Mouse (Mus musculus) gastrocnemius, postnatal 4 days (tissue): ENCODE results near the gene 7420426K07Rik. TPM values are rescaled to one million over a fixed set of nuclear protein-coding genes. Genes with fewer than 3 reads are reported as not detected.

ENCODE experiments used
- DNase-seq, 2 experiments: peaks; one replicate each; pipeline ENCODE4 v3.0.0; 2021 to 2022; ENCODE audit warnings: low spot score in 2 of 2, mixed read lengths in 2 of 2
- long read RNA-seq, 2 experiments: library from polyadenylated mRNA; stranded (forward); transcript quantifications; one replicate each; pipeline ENCODE4 v2.0.0; 2021
- total RNA-seq, 2 experiments: library from RNA; stranded (reverse); gene quantifications; 2 replicates each; pipeline ENCODE4 v1.2.3; 2021

The 7420426K07Rik gene
- not detected for total RNA-seq
- long read RNA-seq, experiment 1: 0 reads
- long read RNA-seq, experiment 2: 0 reads

DNA sequence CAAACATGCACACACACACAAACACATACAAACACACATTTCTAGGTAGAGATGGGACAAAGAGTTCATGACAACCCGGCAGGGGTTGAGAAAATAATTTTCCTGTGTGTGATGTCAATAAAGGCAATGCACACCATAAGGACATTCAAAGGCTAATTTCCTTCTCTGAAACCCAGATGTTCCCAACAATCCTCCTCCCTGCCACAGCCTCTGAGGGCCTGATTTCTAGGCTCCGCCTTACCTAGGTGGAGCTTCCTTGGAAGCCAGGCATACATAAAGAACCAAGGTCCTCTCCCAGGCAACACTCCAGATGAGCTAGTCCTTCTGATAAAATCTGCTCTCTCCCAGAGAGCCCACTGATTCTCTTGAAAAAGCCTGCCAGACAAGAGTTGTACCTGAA lies at the start of gene 7420426K07Rik:
TSS of gene 7420426K07Rik (plus strand) at position 301 of the 400 bp plus-strand sequence.
- DNase-seq: no peak

DNA sequence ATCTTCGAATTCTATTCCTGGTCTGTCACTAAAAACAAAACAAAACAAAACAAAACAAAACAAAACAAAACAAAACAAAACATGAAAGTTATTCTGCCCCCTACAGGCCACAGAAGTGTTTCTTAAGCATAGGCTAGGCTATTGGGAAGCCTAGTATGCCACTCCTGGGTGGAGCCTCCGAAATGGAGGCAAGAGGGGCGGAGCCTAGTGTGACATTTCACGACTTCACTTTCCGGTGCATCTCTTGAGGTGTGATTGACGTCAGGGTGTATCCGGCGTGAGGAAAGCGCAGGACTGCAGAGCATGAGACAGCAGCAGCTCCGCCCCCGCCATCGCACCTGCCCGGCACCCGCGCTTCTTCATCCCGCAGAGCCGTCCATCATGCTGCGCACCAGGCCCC lies 46.7 kb upstream of the 7420426K07Rik start, which contains the start of gene Prr23a2:
TSS of gene Prr23a2 (plus strand) at position 285 of the 400 bp plus-strand sequence.
- DNase-seq: no peak

DNA sequence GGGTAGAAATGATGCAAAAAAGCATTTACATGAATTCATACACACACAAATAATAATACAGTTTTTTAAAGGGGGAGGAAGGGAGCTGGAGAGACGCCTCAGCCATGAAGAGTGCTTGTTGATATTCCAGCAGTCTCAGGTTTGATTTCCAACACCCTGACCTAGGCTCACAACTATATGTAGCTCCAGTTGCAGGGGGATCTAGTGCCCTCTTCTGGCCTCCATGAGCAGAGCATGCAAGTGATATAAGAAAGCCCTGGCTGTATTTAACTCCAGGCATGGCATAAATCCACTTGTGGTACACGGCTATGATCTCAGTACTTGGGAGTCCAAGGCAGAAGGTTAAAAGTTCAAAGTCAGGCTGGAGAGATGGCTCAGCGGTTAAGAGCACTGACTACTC lies 39.5 kb upstream of the 7420426K07Rik start:
- DNase-seq: no peak

DNA sequence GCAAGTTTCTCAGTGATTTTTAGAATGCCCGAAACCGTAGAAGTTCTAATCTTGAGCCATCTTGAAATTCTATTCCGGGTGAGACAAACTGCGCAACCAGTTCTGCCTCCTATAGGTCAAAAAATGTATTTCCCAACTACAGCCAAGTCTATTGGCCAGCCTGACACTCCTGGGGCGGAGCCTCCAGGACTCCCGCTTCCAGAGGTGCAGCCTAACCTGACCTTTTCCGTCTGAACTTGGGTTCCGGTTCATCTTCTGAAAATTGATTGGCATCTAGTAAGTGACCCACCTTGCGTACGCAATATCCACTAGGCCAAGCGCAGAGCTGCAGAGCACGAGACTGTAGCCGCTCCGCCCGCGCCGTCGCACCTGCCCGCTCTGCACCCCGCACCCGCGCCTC lies 38.3 kb upstream of the 7420426K07Rik start, which contains the start of gene Prr23a3:
TSS of gene Prr23a3 (plus strand) at position 197 of the 400 bp plus-strand sequence.
- DNase-seq: no peak

DNA sequence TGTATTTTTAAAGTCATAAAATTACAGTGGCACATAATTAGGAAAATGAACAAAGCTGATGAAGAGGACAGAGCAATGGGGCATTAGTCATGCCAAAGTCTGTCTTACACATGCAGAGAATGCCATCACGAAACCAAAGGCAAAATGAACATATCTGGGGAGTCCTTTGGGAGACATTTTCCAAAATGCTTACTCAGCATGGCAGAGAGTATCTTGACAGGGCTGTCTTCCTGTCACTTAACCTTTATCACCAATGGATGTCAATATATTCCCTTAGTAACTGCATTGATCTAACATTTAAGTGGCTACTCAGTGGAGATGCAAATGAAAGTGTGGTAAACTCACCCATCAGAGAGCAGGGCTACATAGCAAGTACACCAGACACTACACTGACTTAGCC lies 1.4 kb upstream of the 7420426K07Rik start:
- DNase-seq: no peak

DNA sequence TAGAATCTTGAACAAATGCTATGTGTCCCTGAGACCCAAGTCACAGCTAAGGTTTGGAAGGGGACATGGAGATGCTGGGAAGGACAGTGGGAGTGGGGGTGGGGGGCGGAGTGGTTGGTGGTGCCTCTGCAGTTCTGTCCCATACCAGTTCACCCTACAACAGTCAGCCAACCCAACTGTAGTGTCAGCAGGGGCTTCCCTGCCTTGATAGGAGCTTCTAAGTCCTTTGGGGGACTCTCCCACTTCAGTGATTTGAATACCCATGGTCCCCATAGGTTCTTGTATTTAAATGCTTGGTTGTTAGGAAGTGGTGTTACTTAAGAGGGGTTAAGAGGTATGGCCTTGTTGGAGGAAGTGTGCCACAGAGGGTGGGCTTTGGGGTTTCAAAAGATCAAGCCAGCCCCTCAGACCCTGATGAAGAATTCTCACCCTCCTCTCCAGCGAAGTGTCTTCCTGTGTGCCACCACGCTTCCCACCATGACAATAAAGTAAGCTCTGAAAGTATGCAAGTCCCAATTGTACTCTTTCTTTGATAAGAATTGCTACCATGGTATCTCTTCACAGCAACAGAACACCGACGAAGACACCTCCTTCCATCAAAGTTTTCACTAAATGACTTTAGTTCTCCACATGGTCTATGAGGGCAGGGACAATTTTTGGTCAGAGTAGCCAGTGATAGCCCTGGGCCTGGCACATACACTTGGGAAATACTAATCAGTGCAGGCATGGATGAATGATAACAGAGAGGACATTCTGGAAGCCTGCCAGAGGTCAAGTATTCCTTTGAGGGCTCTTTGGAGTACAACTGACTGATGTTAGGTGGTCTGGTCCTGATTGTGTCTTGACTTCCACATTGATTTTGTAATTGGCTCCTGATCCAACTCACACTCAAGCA lies 18.0 kb downstream of the 7420426K07Rik start:
- DNase-seq: no peak

DNA sequence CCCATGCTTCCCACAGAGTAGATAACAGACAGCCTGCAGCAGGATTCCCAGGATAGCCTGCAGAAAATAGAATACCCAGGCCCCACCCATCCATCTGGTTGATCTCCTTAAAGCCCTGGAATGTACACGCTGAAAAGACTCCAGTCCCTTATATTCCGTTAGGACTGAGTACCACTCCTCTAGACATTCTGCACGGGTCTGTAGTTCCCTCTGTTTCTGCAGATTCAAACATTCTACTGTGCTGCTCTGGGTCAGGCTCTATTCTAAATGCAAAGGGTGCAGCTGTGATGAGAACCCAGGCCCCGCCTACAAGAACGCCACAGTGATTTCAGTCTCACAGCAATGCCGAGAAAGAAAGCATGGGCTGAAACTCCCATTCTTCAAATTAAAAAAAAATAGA lies 20.2 kb downstream of the 7420426K07Rik start:
- no peak for DNase-seq

DNA sequence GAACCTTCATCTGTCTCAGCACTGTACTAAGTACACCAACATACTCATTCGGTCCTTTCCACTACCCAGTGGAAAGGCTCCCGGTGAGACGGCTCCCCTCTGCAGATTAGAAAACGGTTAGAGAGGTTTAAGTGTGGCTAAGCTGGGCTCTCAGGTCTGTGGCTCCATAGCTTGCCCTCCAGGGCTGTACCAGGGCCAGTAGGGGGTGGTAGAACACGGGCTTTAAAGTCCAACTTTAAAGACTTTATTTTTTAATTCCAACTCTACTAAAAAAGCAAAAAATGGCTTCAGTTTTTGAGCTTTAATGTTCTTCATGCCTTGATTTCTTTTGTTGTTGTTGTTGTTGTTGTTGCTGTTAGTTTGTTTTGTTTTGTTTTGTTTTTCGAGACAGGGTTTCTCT lies 21.3 kb downstream of the 7420426K07Rik start:
- DNase-seq: no peak

DNA sequence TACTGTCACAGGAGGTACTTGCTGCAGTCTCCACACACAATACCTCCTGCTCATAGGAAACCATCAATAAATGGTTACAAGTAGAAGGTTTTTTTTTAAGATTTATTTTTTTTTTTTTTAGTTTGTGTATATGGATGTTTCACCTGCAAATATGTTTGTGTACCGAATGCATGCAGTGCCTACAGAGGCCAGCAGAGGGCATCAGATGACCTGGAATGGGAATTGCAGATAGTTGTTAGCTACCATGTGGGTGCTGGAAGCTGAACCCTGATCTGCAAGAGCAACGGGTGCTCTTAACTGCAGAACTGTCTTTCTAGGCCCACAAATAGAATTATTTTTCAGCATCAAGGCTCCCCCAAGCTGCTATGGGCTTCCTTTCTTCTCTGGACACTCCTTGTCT lies 26.6 kb downstream of the 7420426K07Rik start:
- peak in 1 of 2 experiments; percentile 8 for DNase-seq

DNA sequence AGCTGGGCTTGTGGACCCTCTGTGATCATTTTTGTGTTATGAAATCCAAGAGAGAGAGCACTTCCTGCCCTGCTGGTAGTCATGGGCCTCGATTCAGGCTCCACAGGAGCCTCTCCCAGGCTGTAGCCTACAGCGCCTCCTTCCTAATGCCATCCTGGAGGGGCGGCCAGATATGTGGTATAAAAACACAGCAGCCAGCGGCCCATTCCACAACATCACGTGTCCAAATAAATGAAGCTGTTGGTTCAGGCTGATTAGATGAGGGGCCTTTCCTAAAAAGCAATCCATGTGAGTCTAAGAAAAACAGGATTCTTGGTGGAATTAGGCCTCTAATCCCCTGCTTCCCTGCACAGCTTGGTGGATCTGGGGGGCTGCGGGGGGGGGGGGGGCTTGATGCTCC lies 30.0 kb downstream of the 7420426K07Rik start:
- DNase-seq: peak in 1 of 2 experiments; percentile 4

DNA sequence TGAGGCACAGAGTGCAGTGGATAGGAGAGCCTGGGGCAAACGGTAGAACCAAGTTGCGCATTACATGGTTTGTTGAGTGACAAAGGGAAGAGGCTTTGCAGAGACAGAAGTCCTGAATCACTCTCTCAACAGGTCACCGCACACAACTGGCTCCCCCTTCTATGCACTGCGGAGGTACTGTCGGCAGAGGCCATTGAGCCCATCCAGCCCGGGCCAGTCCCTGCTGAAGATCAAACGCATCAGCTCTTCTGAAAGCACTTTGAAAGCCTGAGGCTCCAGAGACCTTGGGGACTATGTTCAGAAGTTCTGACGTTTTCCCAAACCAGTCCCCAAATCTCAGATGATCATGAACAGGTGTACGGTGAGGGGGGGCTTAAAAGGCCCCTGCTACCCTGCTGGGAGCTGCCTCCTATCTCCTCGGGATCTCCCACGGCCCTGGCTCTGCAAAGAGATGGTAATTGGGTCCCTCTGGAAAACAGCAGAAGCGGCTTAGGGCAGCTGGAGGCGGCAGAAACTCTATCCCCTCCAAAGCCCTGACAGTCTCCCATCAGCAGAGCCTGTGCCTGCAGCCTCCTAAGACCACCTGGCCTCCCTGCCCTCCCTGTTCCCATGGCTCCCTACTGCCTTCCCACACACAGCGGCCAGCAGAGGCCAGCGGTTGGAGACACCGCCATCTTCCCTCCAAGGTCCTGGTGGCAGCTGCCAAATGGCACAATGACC lies 32.4 kb downstream of the 7420426K07Rik start:
- peak in 1 of 2 experiments; percentile 7 for DNase-seq

DNA sequence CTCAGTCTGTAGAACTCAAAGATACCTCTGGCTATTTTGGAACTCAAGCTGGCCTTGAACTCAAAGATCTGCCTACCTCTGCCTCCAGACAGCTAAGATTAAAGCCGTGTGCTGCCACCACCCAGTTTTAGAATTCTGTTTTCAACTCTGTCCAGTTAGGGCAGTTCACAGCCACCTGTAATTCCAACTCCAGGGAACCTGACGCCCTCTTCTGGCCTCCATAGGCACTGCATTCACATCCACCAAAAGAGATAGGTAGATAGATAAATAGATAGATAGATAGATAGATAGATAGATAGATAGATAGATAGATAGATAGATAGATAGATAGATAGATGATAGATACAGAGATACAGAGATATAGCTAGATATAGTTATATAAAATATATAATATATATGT lies 36.4 kb downstream of the 7420426K07Rik start:
- DNase-seq: no peak

DNA sequence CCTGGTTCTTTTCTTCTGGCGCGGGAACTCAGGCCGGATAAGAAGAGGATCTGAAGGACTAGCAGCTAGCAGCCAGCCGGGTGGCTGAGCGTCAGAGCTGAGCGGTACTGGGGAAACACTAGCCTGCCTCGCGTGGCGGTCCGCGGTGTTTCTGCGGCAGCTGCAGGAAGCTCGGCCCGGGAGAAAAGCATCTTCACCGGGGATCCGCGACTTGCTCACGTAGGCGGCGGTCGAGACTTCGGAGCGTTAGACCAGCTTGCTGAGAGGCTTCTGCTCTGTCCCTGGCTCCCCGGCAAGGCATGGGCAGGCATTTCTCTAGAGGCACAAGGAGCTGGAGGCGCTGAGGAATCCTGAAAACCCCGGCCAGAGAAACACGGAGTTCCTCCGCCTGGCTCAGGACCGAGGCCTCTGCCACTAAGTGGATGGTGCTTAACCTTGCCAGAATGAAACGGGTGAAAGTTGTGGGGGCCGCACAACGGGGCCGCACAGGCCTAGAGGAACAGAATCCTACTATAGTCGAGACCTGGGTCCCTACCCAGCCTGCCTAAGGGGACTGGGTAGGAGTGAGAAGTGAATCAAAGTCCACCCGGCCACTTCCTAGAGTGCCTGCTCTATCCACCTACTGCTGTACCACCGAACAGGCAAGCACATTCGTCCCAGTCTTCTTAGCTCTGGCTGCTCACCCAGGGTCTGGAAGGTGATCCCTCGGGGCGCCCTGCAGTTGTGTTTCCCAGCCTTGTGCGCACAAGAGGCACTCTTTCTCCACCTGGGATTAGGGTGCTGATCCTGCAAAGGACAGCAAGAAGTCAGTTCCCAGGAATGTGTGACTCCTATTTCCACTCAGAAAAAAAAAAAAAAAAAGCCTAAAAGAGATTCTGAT lies 49.5 kb downstream of the 7420426K07Rik start:
- DNase-seq: peak in 1 of 2 experiments; percentile 31

DNA sequence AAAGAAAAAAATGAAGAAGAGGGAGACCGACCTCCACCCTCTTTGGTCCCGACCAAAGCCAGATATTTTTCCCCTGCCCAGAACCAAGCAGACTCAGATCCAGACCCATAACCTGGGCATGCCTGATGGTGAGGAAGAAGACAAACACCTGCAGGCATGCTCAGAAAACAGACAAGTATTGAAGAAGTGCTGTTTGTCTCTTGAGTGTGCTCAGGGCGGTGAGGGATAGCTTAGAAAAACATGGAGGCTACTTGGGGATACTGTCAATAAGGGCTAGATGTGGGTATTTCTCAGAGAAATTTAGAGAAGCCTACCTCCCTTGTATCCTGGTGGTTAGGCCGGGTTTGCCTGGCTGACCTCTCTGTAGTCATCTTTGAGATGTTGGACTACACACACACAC lies 50.4 kb downstream of the 7420426K07Rik start:
- no peak for DNase-seq

DNA sequence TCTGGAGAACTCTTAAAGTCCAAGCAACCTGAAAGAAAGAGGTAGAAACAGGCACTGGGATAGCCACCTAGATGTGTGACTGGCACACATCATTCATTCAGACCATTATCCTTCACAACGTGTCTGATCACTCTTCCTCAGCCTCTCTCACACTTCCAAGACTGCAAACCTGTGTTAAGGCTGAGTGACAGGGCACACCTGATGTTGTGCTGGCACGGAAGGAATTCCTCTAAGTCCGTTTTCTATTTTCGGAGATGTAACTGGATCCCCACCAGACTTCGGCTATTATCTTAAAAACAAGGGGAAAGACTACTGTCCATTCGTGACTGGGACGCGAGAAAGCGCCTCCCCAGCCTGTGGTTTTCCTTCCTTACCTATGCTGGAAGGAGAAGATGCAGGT lies 50.9 kb downstream of the 7420426K07Rik start:
- no peak for DNase-seq

Other genes starting within 250 kb of the 7420426K07Rik start
- gene Prr23a1, start 60.6 kb upstream of the 7420426K07Rik start, total RNA-seq: not detected
- not detected for gene Prr23a2, start 46.6 kb upstream of the 7420426K07Rik start, total RNA-seq
- gene Prr23a3, start 38.4 kb upstream of the 7420426K07Rik start, total RNA-seq: not detected
- not detected for gene Foxl2, start 52.2 kb downstream of the 7420426K07Rik start, total RNA-seq
- gene Faim, start 83.3 kb downstream of the 7420426K07Rik start, total RNA-seq: 1 to 10 TPM; 8.1 to 9.9 TPM
- gene Gm1123, start 132.6 kb downstream of the 7420426K07Rik start, total RNA-seq: not detected
- 1 to 10 TPM; 4.3 TPM for gene Pik3cb, start 237.5 kb downstream of the 7420426K07Rik start, total RNA-seq